Mouse (Mus musculus): ENCODE results near the gene Fap. TPM values are rescaled to one million over a fixed set of nuclear protein-coding genes. Genes with fewer than 3 reads are reported as not detected.

Fap gene
- 1.2 TPM for total RNA-seq (2023)

GRCm38 (mm10) chr2:62573753-62574159 lies at the start of gene Fap:
TSS of gene Fap (minus strand) at chr2:62574075.

GRCm38 (mm10) chr2:62483550-62483949 lies 90.3 kb downstream of the Fap start, which contains the start of gene Gcg:
TSS of gene Gcg (minus strand) at chr2:62483650.

Other genes with a start within 250 kb of the Fap start
- gene Dpp4, start 161.8 kb downstream of the Fap start, total RNA-seq (2023) = 135 TPM
- not detected for gene Gcg, start 90.4 kb downstream of the Fap start, total RNA-seq (2023)
- 13.0 TPM for gene Ifih1, start 72.2 kb upstream of the Fap start, total RNA-seq (2023)
- gene Gca, start 90.2 kb upstream of the Fap start, total RNA-seq (2023) = 0.24 TPM